Mouse (Mus musculus) heart, postnatal 0 days (tissue): ENCODE data around the gene Rpap3. TPM values are rescaled to one million over a fixed set of nuclear protein-coding genes. Genes with fewer than 3 reads are reported as not detected.

Experiments used
- ATAC-seq: fragments of 200-750 bp; cut with Nextera tagmentation; 2 replicates; pipeline ENCODE4 v1.8.0; 2017; ENCODE audit warnings: low read depth, moderate number of reproducible peaks, moderate library complexity; ENCODE audit not compliant: insufficient read depth
- DNase-seq: peaks from one replicate; pipeline ENCODE4 v3.0.0-alpha.2; 2016; ENCODE audit warnings: low spot score
- H3K27ac ChIP-seq: fragments of 300-500 bp; sonication (generic); 2 replicates; pipeline ENCODE4 v1.5.1; 2014; ENCODE audit warnings: low read depth, mild to moderate bottlenecking
- H3K27me3 ChIP-seq: fragments of 300-500 bp; sonication (generic); 2 replicates; pipeline ENCODE4 v1.6.1; 2014; ENCODE audit warnings: low read length, mixed read lengths; ENCODE audit not compliant: control insufficient read depth, insufficient read depth
- H3K36me3 ChIP-seq: fragments of 300-500 bp; sonication (generic); replicated peaks from 2 replicates; pipeline ENCODE4 v1.6.1; 2014; ENCODE audit warnings: low read length, mixed read lengths; ENCODE audit not compliant: control insufficient read depth, insufficient read depth
- H3K4me1 ChIP-seq: fragments of 300-500 bp; sonication (generic); 2 replicates; pipeline ENCODE4 v1.6.1; 2014; ENCODE audit warnings: antibody characterized with exemption; ENCODE audit not compliant: control insufficient read depth, insufficient read depth
- H3K4me2 ChIP-seq: fragments of 300-500 bp; sonication (generic); 2 replicates; pipeline ENCODE4 v1.6.1; 2014; ENCODE audit warnings: low read depth, mild to moderate bottlenecking, low read length, moderate library complexity
- H3K4me3 ChIP-seq: fragments of 300-500 bp; sonication (generic); 2 replicates; pipeline ENCODE4 v1.5.1; 2014; ENCODE audit warnings: low read depth, low read length
- H3K9ac ChIP-seq: fragments of 300-500 bp; sonication (generic); replicated peaks from 2 replicates; pipeline ENCODE4 v1.6.1; 2014; ENCODE audit warnings: low read depth, low read length, mixed read lengths
- H3K9me3 ChIP-seq: fragments of 300-500 bp; sonication (generic); replicated peaks from 2 replicates; pipeline ENCODE4 v1.6.1; 2016; ENCODE audit warnings: low read length; ENCODE audit not compliant: control insufficient read depth
- CTCF ChIP-seq: IDR thresholded peaks from 2 replicates; pipeline ENCODE4 v1.5.1; 2016; ENCODE audit warnings: antibody characterized with exemption, control low read depth, low read depth
- EP300 ChIP-seq: IDR thresholded peaks from 2 replicates; pipeline ENCODE4 v1.6.1; 2016; ENCODE audit warnings: antibody characterized with exemption, low read depth
- WGBS: fragments of 180-500 bp; shearing (Covaris S2); extraction: QIAGEN DNeasy Blood & Tissue Kit; methylation state at CpG from one replicate; pipeline ENCODE4 v1.1.7; 2014; 5-methylcytosine and 5-hydroxymethylcytosine counted together
- polyA plus RNA-seq: library from polyadenylated mRNA; unstranded; fragments of >200 nt; fragmentation: Nextera tagmentation; extraction: Ambion mirVana; gene quantifications from 2 replicates; pipeline ENCODE4 v1.2.1, GENCODE M21; 2015
- total RNA-seq: library from RNA; depleted of rRNA; stranded (reverse); fragments of >200 nt; gene quantifications from 2 replicates; pipeline ENCODE4 v1.2.3, GENCODE M21; 2014; ENCODE audit warnings: low replicate concordance

The Rpap3 gene
- total and polyA plus RNA-seq, 2 experiments from 2014 or later: 14.7 to 19.5 TPM

GRCm38 (mm10) chr15:97720026-97720675 lies 14.5 kb upstream of the Rpap3 start:
- DNase-seq: peak; percentile 62
- Histone ChIP-seq H3K4me2 (peak overlapping the region; percentile 46), H3K9me3 (no peaks in the 10 kb centered on the region), H3K27ac (peak overlapping the region; percentile 85), H3K4me1 (peaks cover 11% of the 10 kb centered on the region; the same call in 1 of the 2 replicates), H3K4me3 (peak overlapping the region; percentile 10; the same call in 1 of the 2 replicates), H3K36me3 (no peaks in the 10 kb centered on the region), H3K27me3 (no peaks in the 10 kb centered on the region), H3K9ac (0 out of 2 replicates have a peak overlapping the region, but pooled peaks have one; percentile 21)
- TF ChIP-seq EP300: no peak
- TF ChIP-seq CTCF: no peak
- WGBS: 38% methylated on average over 12 of the region's 12 CpGs
- peak; percentile 47 for ATAC-seq

DNA sequence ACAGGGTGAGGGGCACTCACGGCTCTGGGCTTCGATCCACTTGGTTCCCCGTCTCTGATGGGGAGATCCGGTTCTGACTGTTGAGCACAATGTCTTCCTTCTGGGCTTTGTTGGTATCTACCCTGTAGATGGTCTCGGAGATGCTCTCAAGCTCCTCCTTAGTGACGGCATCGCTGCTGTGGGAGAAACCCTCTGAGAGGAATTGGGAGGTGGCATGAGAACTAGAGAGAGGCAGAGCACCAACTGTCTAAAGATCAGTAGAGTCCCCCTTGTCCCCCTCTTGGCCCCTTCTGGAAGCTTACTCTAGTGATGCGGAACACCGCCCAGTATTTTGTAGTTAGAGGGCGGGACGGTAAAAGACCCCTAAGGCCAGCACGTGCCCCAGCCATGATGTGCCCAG lies 13.9 kb upstream of the Rpap3 start:
- DNase-seq: no peak
- no peak for ATAC-seq
- no peaks in the 10 kb centered on the region for H3K27me3 ChIP-seq
- H3K9ac ChIP-seq: 0 out of 2 replicates have a peak overlapping the region, but pooled peaks have one; percentile 21
- H3K4me2 ChIP-seq: peak overlapping the region; percentile 46; the same call in 1 of the 2 replicates
- peak overlapping the region; percentile 85 for H3K27ac ChIP-seq
- WGBS: 94% methylated on average over 12 of the region's 12 CpGs
- no peaks in the 10 kb centered on the region for H3K9me3 ChIP-seq
- H3K36me3 ChIP-seq: no peaks in the 10 kb centered on the region
- H3K4me3 ChIP-seq: peak overlapping the region; percentile 10; the same call in 1 of the 2 replicates
- peaks cover 11% of the 10 kb centered on the region; the same call in 1 of the 2 replicates for H3K4me1 ChIP-seq
- TF ChIP-seq EP300 (no peak), CTCF (no peak)

GRCm38 (mm10) chr15:97718535-97719155 lies 13.0 kb upstream of the Rpap3 start:
- TF ChIP-seq CTCF (no peak), EP300 (no peak)
- Histone ChIP-seq H3K9me3 (no peaks in the 10 kb centered on the region), H3K9ac (peak overlapping the region; percentile 5; the same call in 1 of the 2 replicates), H3K4me1 (peaks cover 11% of the 10 kb centered on the region; the same call in 1 of the 2 replicates), H3K27ac (no peak overlapping the region), H3K36me3 (no peaks in the 10 kb centered on the region), H3K4me2 (no peak overlapping the region; the same call in 1 of the 2 replicates), H3K27me3 (no peaks in the 10 kb centered on the region), H3K4me3 (no peak overlapping the region; the same call in 1 of the 2 replicates)
- WGBS: 74% methylated on average over 8 of the region's 8 CpGs
- DNase-seq (no peak), ATAC-seq (no peak)

GRCm38 (mm10) chr15:97717861-97718534 lies 12.4 kb upstream of the Rpap3 start:
- Histone ChIP-seq H3K27ac (no peak overlapping the region), H3K27me3 (no peaks in the 10 kb centered on the region), H3K36me3 (no peaks in the 10 kb centered on the region), H3K4me1 (peaks cover 11% of the 10 kb centered on the region; the same call in 1 of the 2 replicates), H3K4me3 (peak overlapping the region; percentile 11; the same call in 1 of the 2 replicates), H3K9ac (peak overlapping the region; percentile 5; the same call in 1 of the 2 replicates), H3K9me3 (no peaks in the 10 kb centered on the region), H3K4me2 (no peak overlapping the region)
- 20% methylated on average over 12 of the region's 12 CpGs for WGBS
- no peak for TF ChIP-seq EP300
- peak; percentile 87 for TF ChIP-seq CTCF
- DNase-seq (peak; percentile 82), ATAC-seq (peak; percentile 76)

- H3K9me3 ChIP-seq: no peaks in the 10 kb centered on the region
- ATAC-seq (no peak), DNase-seq (no peak)
- no peaks in the 10 kb centered on the region for H3K27me3 ChIP-seq
- peaks cover 11% of the 10 kb centered on the region; the same call in 1 of the 2 replicates for H3K4me1 ChIP-seq
- no peak for TF ChIP-seq CTCF
- TF ChIP-seq EP300: no peak
- no peak overlapping the region for H3K4me3 ChIP-seq
- 54% methylated on average over 11 of the region's 11 CpGs for WGBS
- H3K9ac ChIP-seq: no peak overlapping the region
- no peak overlapping the region for H3K4me2 ChIP-seq
- H3K36me3 ChIP-seq: no peaks in the 10 kb centered on the region
- no peak overlapping the region for H3K27ac ChIP-seq
Measured at GRCm38 (mm10) chr15:97716782-97717181, 11.2 kb upstream of the Rpap3 start.
